Mouse (Mus musculus) embryo, embryonic 10.5 days (tissue): ENCODE measurements around the gene Hipk4.
"Not testable (repeated sequence)": the region's sequence is repeated elsewhere in the genome, so short reads cannot be mapped to it uniquely, and the experiment has no call there.

Experiments used
- DNase-seq: peaks from one replicate; pipeline ENCODE4 v3.0.0-alpha.2; 2015; ENCODE audit warnings: low spot score

Hipk4 gene

GRCm38 (mm10) chr7:27494659-27495367, 28.3 kb upstream of the Hipk4 start:
- DNase-seq = not testable (repeated sequence)

GRCm38 (mm10) chr7:27499036-27499435, 24.0 kb upstream of the Hipk4 start, which contains the start of gene Prx:
Prx (plus strand) TSS chr7:27499324.
- no peak for DNase-seq

GRCm38 (mm10) chr7:27501620-27502019, 21.4 kb upstream of the Hipk4 start:
- no peak for DNase-seq

DNA sequence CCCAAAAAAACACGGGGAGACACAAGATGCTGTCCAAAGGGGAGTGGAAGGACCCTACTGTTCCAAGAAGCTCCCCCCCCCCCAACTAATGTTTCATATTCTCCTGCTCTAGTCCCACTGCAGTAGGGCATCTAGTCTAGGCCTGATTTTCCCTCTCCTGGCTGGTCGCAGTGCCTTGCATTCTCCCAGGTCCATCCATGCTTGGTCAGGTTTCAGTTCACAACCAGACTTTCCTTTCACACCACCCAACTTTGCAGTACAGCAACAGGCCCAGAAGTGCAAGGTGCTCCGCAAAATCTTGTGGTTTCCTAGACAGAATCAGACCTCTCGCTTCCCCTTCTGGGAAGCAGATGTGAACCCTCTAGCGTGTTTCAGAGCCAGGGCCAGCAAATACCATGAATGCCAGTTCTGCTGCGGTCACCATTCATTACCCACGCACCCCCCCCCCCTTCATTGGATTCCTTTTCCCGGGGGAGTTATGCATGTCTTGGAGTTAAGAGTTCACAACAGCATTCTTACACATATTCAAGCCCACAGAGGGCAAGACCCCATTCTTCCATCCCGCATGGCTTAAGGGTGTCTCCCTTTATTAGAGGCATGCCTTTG, 16.2 kb upstream of the Hipk4 start:
- peak; percentile 60 for DNase-seq

DNA sequence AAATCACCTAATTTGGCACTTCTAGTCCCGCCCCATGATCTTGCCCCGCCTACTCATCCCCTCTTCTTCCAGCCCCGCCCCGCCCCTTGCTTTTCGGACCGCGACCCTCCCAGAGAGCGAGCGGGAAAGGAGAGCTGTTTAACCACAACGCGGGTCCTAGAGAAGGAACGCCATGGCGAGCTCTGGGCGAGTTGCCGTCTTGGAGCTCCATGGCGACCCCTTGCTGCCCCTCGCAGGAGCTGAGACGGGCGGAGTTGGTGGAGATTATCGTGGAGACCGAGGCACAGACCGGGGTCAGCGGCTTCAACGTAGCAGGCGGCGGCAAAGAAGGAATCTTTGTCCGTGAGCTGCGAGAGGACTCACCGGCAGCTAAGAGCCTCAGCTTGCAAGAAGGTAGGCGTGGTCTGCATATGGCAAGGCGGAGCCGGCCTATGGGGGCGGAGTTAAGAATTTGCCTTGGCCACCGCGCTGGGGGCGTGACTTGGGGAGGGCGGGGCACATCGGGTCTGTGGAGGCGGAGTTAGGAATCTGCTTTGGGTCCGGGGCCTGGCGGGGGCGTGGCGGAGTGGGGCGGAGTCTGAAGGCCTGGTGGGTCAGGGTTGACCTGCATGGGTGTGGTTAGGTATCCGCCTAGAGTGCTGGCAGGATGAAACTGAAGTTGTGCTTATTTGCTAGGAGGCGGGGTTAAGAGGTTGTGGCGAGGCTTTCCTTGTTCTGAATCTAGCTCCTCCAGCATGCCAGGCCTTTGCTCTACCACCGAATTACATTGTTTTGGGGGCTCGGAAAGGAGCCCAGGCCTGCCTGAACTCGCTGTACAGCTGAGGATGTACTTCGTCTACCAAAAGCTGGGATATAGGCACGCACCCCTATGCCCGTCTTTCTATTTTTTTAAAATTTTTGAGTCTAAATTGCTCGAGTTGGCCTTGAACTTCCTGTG, 15.1 kb upstream of the Hipk4 start:
- peak; percentile 99 for DNase-seq

DNA sequence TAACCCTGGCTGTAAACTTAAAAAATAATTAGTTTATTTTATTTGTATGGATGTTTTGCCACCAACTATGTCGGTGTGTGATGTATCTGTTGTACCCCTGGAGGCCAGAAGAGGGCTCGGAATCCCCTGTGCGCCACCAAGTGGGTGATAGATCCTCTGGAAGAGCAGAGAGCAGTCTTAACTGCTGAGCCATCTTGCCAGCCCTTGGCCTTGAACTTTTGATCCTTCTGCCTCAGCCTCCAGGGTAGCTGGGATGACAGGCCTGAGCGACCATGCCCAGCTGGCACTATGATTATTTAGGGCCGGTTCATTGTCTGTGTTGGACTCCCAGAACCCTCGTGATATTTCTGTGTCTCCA, 14.4 kb upstream of the Hipk4 start:
- DNase-seq = peak; percentile 79

DNA sequence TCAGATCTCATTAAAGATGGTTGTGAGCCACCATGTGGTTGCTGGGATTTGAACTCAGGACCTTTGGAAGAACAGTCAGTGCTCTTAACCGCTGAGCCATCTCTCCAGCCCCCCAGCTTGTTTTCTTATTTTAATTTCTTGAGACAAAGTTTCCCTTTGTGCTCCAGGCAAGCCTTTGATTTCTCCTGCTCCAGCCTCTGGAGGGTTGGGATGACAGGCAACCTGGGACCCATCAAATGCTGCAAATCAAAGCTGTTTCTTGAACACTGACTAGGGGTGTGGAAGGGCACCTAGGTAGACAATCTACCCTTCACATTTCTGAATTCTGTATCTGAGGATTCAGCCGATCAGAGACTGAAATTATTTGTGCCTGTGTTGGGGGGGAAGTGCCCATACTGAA, 12.3 kb upstream of the Hipk4 start:
- DNase-seq = no peak

DNA sequence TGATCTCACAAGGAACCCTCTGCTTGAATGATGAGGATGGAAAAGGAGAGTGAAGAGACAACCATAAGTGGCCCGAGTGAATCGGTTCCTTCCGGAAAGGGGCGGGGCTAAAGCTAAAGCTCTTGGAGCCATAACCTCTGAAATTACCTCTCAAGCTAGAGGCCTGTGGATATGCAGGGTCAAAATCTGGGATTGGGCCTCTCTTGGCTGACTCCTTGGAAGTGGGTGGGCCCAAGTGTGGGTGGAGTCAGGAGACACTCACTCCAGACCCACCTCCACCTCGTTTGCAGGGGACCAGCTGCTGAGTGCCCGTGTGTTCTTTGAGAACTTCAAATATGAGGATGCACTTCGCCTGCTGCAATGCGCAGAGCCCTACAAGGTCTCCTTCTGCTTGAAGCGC, 8.1 kb upstream of the Hipk4 start:
- no peak for DNase-seq

DNA sequence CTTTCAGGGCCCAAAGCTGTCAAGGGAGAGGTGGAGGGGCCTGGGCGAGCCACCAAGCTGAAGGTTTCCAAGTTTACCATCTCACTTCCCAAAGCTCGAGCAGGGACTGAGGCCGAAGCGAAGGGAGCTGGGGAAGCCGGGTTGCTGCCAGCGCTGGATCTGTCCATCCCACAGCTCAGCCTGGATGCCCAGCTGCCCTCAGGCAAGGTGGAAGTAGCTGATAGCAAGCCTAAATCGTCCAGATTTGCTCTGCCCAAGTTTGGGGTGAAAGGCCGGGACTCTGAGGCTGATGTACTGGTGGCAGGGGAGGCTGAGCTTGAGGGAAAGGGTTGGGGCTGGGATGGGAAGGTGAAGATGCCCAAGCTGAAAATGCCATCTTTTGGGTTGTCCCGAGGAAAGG, 4.8 kb upstream of the Hipk4 start:
- no peak for DNase-seq

DNA sequence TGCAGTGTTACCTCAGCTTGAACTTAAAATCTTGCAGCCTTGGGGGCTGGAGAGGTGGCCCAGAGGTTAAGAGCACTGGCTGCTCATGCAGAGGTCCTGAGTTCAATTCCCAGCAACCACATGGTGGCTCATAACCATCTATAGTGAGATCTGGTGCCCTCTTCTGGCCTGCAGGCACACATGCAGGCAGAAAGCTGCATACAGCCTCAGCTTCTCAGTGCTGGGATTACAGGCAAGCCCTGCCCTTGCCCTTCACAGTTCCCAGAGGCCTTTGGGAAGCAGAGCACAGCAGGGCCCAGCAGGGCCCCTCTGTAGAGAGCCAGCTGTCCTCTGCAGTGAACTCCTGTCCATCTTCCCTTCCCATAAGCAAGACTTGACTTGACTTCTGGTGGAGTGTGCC, 3.0 kb upstream of the Hipk4 start:
- no peak for DNase-seq

DNA sequence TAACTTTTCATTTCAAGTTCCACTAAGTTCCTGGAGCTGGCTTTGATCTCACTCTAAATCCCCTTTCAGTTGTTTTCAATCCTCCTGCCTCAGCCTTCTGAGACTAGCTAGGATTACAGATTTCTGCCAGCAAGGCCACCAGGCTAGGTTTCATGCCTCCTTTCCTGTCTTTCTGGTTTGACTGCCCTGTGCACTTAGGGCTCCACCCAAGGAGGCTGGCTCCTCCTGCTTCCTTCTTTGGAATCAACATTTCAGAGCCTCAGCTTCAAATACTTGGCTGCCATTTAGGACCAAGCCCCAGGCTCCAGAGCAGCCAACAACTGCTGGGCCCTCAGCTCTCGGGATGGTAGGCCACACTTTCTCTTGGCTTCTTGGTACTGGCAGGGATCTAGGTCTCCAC, 2.5 kb upstream of the Hipk4 start:
- DNase-seq = no peak

DNA sequence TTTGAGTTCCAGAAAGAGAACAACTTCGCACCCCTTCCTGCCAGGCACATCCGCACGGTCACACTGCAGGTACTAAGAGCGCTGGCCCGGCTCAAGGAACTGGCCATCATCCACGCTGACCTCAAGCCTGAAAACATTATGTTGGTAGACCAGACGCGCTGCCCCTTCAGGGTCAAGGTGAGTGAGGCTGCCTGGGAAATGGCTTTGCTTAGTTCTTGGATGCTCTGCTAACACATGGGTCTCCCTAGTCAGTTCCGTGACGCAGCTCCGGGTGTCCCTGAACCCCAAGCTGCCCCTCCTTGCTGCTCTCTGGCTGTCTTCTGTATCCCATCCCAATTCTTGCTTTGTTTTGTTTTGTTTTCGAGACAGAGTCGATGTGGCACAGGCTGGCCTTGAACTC, 738 bp downstream of the Hipk4 start:
- no peak for DNase-seq

DNA sequence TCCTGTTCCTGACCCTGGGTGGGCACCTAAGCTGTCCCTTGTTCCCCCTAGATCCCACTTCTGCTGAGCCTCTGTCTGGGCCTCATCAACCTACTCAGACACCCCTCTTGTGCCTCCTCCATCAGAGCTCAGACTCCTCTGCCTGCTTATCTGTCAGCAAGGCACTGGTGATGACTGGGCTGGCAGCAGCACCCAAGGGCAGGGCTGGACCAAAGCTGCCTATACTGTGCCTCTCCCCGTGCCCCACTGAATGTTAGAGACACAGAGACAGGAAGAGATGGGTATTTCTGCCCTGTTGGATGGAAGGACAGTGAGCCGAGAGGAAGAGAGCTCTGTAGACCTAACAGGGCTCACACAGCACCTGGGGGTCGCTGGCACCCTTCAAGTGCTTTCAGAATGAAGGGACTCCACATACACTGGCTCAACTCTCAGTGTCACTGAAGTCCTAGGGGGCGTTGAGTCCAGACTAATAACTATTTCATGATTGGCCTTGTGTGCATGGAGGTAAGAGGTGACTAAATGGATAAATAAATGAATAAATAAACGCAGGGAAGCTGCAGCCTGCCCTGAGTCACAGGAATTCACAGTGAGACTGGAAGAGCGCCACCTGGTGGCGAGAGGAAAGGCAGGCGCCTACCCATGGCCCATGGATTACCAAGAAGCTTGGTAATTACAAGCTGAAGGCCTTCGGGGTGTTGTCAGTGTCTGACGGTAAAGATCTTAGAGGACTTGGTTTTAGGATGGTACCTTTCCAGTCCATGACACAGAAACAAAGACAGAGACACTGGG, 3.2 kb downstream of the Hipk4 start:
- peak; percentile 88 for DNase-seq

DNA sequence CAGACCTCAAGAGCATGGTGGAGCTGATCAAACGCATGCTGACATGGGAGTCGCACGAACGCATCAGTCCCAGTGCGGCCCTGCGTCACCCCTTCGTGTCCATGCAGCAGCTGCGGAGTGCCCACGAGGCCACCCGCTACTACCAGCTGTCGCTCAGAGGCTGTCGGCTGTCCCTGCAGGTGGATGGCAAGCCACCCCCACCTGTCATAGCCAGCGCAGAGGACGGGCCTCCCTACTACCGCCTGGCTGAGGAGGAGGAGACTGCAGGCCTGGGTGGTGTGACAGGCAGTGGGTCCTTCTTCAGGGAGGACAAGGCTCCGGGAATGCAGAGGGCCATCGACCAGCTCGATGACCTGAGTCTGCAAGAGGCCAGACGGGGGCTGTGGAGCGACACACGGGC, 6.0 kb downstream of the Hipk4 start:
- DNase-seq = no peak

- no peak for DNase-seq
Observed at GRCm38 (mm10) chr7:27530937-27531336, 7.9 kb downstream of the Hipk4 start.

DNA sequence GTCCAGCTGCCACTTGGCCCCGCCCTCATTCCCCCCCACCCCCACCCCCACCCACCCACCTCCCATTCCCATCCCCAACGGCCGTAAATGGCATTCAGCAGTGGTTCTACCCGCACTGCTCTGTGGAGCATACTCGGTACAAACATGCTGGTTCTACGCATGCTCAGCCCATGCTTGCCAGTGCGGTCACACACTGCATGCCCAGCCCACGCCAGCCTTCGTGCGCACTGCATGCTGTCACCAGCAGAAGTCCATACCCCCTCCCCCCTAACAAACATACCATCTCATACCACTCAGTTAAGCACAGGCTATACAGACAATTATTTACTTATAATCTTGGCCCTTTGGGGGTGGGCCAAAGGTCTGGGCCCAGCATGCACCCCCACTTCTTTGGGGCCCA, 8.6 kb downstream of the Hipk4 start:
- DNase-seq = no peak

GRCm38 (mm10) chr7:27532480-27533050, 9.5 kb downstream of the Hipk4 start:
- DNase-seq = no peak

- no peak for DNase-seq
Observed at GRCm38 (mm10) chr7:27535386-27535785, 12.3 kb downstream of the Hipk4 start.

GRCm38 (mm10) chr7:27536618-27537017, 13.6 kb downstream of the Hipk4 start:
- no peak for DNase-seq

DNA sequence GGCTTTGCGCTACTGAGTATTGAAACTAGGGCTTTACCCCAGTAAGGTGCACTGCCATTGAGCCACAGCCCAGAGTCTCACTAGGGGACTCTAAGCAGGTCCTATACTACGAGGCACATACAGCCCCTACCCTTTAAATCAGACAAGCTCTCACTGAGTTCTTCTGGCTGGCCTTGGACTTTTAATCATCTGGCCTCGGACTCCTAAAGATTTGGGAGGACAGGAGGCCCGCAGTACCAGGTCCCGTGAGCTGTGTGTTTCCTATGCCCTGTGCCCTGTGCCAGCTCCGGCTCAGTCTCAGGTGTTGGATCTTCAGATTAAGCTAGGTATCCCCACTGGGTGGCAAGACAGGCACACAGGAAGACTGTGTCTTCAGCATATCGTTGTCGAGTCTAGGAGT, 14.9 kb downstream of the Hipk4 start:
- no peak for DNase-seq

GRCm38 (mm10) chr7:27538797-27539196, 15.7 kb downstream of the Hipk4 start:
- DNase-seq = no peak

GRCm38 (mm10) chr7:27540521-27540920, 17.5 kb downstream of the Hipk4 start:
- DNase-seq = no peak
